Mouse (Mus musculus) inflammation-experienced regulatory T-cells, adult 16 weeks (primary cell): ENCODE data around the gene Gm3435. TPM values are rescaled to one million over a fixed set of nuclear protein-coding genes. Genes with fewer than 3 reads are reported as not detected.

Experiments
- polyA plus RNA-seq: library from polyadenylated mRNA; unstranded; fragments of 100-300 nt; shearing (Covaris generic); gene quantifications from one replicate; pipeline ENCODE4 v1.2.1, GENCODE M21; 2017

Gm3435 gene
- polyA plus RNA-seq: 10.9 TPM

DNA sequence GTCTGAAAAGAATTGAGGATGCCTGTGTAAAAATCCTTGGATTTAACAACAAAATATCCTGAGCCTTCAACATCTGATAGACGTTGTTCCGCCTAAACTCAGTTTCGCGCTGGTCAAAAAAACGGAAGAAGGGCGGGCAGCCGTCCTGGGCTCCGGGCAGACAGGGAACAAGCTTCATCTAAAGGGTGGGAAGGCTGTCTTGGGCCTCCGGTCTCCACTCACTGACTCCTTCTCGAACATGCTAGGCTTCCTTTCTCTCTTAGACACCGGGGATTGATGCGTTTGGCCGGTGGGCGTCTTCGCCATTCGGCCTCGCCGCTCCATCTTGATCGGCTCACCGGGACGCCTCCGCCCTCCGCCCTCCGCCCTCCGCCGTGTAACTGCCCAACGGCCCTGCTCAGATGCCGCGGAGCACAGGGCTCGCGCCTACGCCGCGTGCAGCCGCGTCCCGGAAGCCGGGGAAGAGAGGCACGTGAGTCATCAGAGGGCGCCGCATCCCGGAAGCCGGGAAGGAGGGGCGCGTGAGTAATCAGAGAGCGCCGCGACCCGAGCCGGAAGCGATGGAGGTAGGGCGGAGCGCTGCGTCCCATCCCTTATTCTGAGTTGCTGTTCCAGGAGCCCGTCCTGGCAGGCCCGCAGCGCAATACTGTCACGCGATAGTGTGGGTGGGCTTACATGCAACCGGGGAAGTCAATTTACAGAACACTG, at the start of gene Gm3435:
Gm3435 (plus strand) TSS at position 471 of the 708 bp plus-strand sequence.

DNA sequence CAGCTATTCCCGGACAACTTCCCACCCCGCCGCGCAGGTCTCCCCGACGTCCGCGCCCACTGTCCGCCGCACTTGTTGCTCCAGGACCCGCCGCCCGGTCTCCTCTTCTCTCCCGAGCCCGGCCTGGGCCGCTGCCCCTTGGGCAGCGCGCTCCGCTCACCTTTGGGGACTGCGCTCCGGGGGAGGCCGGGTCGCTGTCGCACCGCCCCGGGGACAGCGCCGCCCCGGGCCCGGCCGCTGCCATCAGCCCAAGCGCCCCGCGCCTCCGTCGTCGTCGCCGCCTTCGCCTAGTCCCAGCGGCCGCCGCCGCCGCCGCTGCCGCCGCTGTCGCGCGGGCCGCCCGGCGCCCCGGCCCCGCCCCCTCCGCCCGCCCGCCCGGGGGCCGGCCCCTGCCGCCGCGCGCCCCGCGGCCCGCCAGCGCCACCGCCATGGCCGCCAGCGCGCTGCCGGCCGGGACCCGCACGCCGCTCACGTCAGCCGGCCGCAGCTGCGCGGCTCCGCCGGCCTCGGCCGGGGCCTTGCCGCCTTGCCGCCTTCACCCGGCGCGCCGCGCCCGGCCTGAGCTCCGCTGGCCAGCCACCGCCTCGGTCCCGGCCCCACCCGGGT, 48.9 kb upstream of the Gm3435 start, which contains the start of gene Phf10:
Phf10 (minus strand) TSS at position 323 of the 606 bp plus-strand sequence.

GRCm38 (mm10) chr17:14978362-14979038, 31.5 kb upstream of the Gm3435 start, which contains the start of the genes 9030025P20Rik and Gm3417:
9030025P20Rik (plus strand) TSS chr17:14978468.
Gm3417 (minus strand) TSS chr17:14978790.

DNA sequence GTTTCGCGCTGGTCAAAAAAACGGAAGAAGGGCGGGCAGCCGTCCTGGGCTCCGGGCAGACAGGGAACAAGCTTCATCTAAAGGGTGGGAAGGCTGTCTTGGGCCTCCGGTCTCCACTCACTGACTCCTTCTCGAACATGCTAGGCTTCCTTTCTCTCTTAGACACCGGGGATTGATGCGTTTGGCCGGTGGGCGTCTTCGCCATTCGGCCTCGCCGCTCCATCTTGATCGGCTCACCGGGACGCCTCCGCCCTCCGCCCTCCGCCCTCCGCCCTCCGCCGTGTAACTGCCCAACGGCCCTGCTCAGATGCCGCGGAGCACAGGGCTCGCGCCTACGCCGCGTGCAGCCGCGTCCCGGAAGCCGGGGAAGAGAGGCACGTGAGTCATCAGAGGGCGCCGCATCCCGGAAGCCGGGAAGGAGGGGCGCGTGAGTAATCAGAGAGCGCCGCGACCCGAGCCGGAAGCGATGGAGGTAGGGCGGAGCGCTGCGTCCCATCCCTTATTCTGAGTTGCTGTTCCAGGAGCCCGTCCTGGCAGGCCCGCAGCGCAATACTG, 31.3 kb downstream of the Gm3435 start, which contains the start of the genes Ermard, Tcte3 and Gm3448:
Ermard (plus strand) TSS at position 34 of the 555 bp plus-strand sequence.
Tcte3 (minus strand) TSS at position 314 of the 555 bp plus-strand sequence.
Gm3448 (minus strand) TSS at position 363 of the 555 bp plus-strand sequence.

Other genes starting within 250 kb of the Gm3435 start
- 0.35 TPM for gene Wdr27, start 67.0 kb upstream of the Gm3435 start, polyA plus RNA-seq
- 37.0 TPM for gene 1600012H06Rik, start 67.0 kb upstream of the Gm3435 start, polyA plus RNA-seq
- gene Phf10, start 48.9 kb upstream of the Gm3435 start, polyA plus RNA-seq: 5.3 TPM
- gene 9030025P20Rik, start 31.7 kb upstream of the Gm3435 start, polyA plus RNA-seq: 16.6 TPM
- gene Gm3417, start 31.4 kb upstream of the Gm3435 start, polyA plus RNA-seq: not detected
- 161 TPM for gene Ermard, start 31.0 kb downstream of the Gm3435 start, polyA plus RNA-seq
- gene Tcte3, start 31.3 kb downstream of the Gm3435 start, polyA plus RNA-seq: 1.6 TPM
- gene Gm3448, start 31.4 kb downstream of the Gm3435 start, polyA plus RNA-seq: 3.3 TPM